Mouse (Mus musculus) kidney, embryonic 15.5 days (tissue): Measurements from ENCODE around the gene Hesx1. TPM values are rescaled to one million over a fixed set of nuclear protein-coding genes. Genes with fewer than 3 reads are reported as not detected.
A peak's percentile ranks its signal among the peaks of the same experiment; 100 is the strongest.
"Not testable (repeated sequence)": the region's sequence is repeated elsewhere in the genome, so short reads cannot be mapped to it uniquely, and the experiment has no call there.

Experiments used
- ATAC-seq: fragments of 200-750 bp; cut with Nextera tagmentation; replicated peaks from 2 replicates; pipeline ENCODE4 v1.8.0; 2017; ENCODE audit warnings: moderate TSS enrichment; ENCODE audit not compliant: low FRiP score
- H3K27ac ChIP-seq: fragments of 300-500 bp; sonication (generic); 2 replicates; pipeline ENCODE4 v1.5.1; 2015; ENCODE audit warnings: mild to moderate bottlenecking, inconsistent platforms
- H3K27me3 ChIP-seq: fragments of 300-500 bp; sonication (generic); 2 replicates; pipeline ENCODE4 v1.6.1; 2015; ENCODE audit warnings: inconsistent platforms
- H3K36me3 ChIP-seq: fragments of 300-500 bp; sonication (generic); 2 replicates; pipeline ENCODE4 v1.6.1; 2015; ENCODE audit warnings: inconsistent platforms
- H3K4me1 ChIP-seq: fragments of 300-500 bp; sonication (generic); 2 replicates; pipeline ENCODE4 v1.6.1; 2015; ENCODE audit warnings: inconsistent platforms
- H3K4me2 ChIP-seq: fragments of 300-500 bp; sonication (generic); 2 replicates; pipeline ENCODE4 v1.6.1; 2015; ENCODE audit warnings: moderate library complexity, mild to moderate bottlenecking, inconsistent platforms
- H3K4me3 ChIP-seq: fragments of 300-500 bp; sonication (generic); replicated peaks from 2 replicates; pipeline ENCODE4 v1.5.1; 2015; ENCODE audit warnings: mild to moderate bottlenecking, inconsistent platforms
- H3K9ac ChIP-seq: fragments of 300-500 bp; sonication (generic); 2 replicates; pipeline ENCODE4 v1.6.1; 2015; ENCODE audit warnings: mild to moderate bottlenecking, inconsistent platforms
- H3K9me3 ChIP-seq: fragments of 300-500 bp; sonication (generic); replicated peaks from 2 replicates; pipeline ENCODE4 v1.6.1; 2016; ENCODE audit warnings: inconsistent platforms
- WGBS: fragments of 180-500 bp; shearing (Covaris S2); methylation state at CpG from one replicate; pipeline ENCODE4 v1.1.7; 2015; ENCODE audit warnings: mixed read lengths; 5-methylcytosine and 5-hydroxymethylcytosine counted together
- polyA plus RNA-seq: library from polyadenylated mRNA; unstranded; fragments of >200 nt; fragmentation: Nextera tagmentation; extraction: Ambion mirVana; gene quantifications from 2 replicates; pipeline ENCODE4 v1.2.1, GENCODE M21; 2015

Gene Hesx1
- polyA plus RNA-seq, result 1.1 and 1.4 TPM in 2 replicates

DNA sequence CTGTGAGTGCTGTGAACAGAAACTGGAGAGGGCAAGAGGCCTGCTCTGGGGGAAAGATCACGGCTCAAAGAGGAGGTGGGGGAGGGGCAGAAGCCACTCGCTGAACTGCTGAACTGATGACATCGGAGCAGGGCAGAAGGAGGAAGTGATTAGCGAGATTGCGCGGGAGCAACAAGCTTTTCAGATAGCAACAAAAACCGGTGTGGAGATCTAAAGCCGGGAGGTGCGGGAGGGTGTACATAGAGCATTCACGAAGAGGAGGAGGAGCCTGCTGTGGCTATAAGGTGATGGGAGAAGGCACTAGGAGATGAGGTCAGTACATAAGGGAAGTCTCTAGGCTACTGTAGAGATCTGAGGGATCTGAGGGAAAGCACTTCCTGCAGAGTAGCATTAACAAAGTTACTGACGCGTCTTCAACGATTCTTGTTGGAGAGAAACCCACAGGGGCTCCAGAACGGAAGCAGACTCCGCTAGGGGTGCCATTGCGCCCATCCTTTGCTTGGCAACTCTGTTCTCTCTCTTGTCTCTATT lies at the start of gene Hesx1:
Gene Hesx1 (plus strand): TSS at position 206 of the 531 bp plus-strand sequence.
- ATAC-seq, result peak; percentile 77
- 9% methylated on average over 16 of the region's 16 CpGs for WGBS
- Histone ChIP-seq H3K9me3 (no peaks in the 10 kb centered on the region), H3K4me3 (peak within 1 kb of the TSS; percentile 37), H3K4me1 (peaks cover 26% of the 10 kb centered on the region), H3K27me3 (no peaks in the 10 kb centered on the region), H3K4me2 (peak within 1 kb of the TSS; percentile 66), H3K27ac (peak within 1 kb of the TSS; percentile 86), H3K36me3 (no peaks in the 10 kb centered on the region), H3K9ac (peak within 1 kb of the TSS; percentile 21; the same call in 1 of the 2 replicates)

DNA sequence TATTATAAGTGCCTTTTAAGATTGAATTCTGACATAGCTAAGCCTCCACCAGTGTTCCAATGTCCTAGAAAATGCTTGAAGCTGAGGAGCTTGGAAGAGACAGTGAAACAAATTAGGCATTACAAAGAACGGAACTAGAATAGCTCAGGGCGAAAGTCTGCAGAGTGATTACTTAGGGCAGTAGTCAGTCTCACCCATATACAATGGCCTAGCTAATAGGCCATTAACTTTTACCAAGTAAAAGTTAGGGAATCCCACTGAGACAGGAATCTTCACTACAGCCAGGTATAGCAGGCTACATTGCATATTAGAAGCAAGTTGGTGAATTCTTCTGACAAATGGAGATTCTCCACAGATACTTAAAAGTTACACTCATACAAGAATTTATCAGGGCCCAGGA lies 38.1 kb upstream of the Hesx1 start:
- H3K4me1 ChIP-seq, H3K27ac ChIP-seq, ATAC-seq, H3K9me3 ChIP-seq, H3K27me3 ChIP-seq, H3K9ac ChIP-seq, H3K4me2 ChIP-seq, H3K4me3 ChIP-seq: not testable (repeated sequence)
- WGBS, result 90% methylated on average over 2 of the region's 2 CpGs
- H3K36me3 ChIP-seq, result peaks cover 62% of the 10 kb centered on the region

DNA sequence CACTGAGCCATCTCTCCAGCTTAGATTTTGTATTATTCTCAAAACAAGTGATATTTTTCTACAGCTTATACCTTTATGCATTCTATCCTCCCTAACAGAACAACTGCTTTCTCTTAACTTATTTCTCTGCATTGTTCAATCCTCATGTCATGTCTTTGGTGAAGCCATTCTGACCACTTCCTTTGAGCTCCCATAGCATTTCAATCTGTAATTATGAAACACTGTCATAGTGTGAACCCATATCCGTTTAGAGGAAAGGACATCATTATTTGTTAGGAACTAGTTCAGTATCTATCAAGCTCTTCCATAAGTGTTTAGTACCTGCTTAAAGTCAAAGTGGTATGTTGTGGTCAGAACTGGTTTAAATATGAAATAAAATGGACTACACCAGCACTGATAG lies 33.7 kb upstream of the Hesx1 start:
- Histone ChIP-seq H3K36me3 (peaks cover 51% of the 10 kb centered on the region), H3K27ac (no peak overlapping the region), H3K4me2 (no peak overlapping the region), H3K4me1 (no peaks in the 10 kb centered on the region), H3K27me3 (no peaks in the 10 kb centered on the region), H3K9me3 (no peaks in the 10 kb centered on the region), H3K4me3 (no peak overlapping the region), H3K9ac (no peak overlapping the region)
- 94% methylated on average over 1 of the region's 1 CpGs for WGBS
- ATAC-seq, result no peak

DNA sequence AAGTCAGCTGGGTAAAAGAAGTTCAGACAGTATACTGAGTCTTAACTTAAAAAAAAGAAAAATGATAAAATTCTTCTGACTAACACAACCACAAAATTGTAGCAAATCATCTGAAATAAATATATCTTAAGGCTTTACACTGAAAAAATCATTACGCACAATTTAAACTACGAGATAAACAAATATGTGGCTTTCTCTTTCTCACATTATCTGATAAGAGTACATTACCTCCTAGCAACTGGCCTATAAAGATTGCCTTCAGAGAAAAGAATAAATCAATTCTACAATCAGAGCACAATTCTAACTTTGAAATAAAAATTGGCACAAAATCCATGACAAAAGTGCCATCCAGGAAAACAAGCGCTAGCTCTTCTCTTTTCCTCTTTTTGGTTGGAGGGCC lies 25.1 kb upstream of the Hesx1 start:
- H3K9ac ChIP-seq, result peak overlapping the region; percentile 92
- no peak for ATAC-seq

DNA sequence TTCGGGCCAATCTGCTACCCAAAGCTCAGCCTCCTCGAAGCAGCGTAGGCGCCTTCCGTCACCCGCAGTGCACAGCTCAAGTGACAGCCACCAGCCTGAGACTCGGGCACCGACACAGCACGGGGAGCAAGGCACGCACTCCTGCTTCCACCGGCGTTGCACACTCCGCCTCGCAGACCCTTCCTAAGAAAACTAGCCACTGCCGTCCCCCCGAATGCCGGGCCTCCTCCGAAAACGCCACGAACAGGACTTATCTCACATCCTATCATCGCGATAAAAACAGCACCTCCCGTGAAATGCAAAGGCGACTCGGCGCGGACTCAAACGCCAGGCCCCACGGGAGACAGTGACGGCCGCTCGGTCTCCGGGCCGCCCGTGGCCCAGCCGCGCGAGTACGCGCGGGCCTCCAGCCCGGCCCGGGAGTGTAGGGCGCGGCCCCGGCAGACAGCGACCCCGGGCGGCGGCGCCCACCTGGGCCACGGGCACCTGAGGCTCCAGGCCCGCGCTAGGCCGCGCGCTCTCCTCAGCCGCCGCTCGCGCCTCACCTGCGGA lies 24.3 kb upstream of the Hesx1 start:
- Histone ChIP-seq H3K27me3 (no peaks in the 10 kb centered on the region), H3K4me3 (peak overlapping the region; percentile 92), H3K27ac (peak overlapping the region; percentile 95), H3K4me2 (peak overlapping the region; percentile 62), H3K9ac (peak overlapping the region; percentile 92), H3K4me1 (peaks cover 13% of the 10 kb centered on the region; the same call in 1 of the 2 replicates), H3K9me3 (no peaks in the 10 kb centered on the region), H3K36me3 (no peaks in the 10 kb centered on the region)
- under 1% methylated on average over 60 of the region's 62 CpGs for WGBS
- ATAC-seq, result peak; percentile 59

More for the DNA sequence above, 25.1 kb upstream of the Hesx1 start:
- Histone ChIP-seq H3K4me2 (peak overlapping the region; percentile 62), H3K4me3 (peak overlapping the region; percentile 92), H3K4me1 (peaks cover 13% of the 10 kb centered on the region; the same call in 1 of the 2 replicates), H3K27ac (no peak overlapping the region), H3K9me3 (no peaks in the 10 kb centered on the region), H3K27me3 (no peaks in the 10 kb centered on the region), H3K36me3 (peaks cover 3% of the 10 kb centered on the region; the same call in 1 of the 2 replicates)
- WGBS, result 74% methylated on average over 3 of the region's 3 CpGs

DNA sequence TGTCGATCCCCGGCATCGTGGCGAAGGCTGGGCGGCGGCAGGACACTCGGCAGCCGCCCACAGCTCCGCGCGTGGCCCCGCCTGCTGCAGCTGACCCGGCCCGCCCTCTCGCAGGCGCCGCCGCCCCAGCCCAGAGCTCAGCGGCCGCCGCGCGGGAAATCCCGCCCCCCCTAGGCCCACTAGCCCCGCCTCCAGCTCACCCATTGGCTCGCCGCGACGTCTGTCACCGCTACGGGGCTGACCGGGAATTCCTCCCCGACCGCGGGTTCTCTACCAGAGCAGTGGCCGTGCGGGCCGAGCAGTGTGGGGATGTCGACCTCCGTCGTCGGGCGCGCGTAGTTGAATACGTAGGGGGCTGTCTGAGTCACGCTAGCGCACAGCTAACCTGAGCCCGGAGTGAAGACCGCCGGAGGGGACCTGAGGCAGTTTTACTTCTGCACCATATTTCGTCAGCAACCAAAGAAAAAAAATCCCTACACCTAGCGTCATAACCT lies 23.7 kb upstream of the Hesx1 start:
- H3K4me2 ChIP-seq, result peak overlapping the region; percentile 62
- ATAC-seq, result peak; percentile 97
- H3K4me3 ChIP-seq, result peak overlapping the region; percentile 92
- H3K27me3 ChIP-seq, result no peaks in the 10 kb centered on the region
- H3K9me3 ChIP-seq, result no peaks in the 10 kb centered on the region
- peak overlapping the region; percentile 92 for H3K9ac ChIP-seq
- H3K27ac ChIP-seq, result peak overlapping the region; percentile 95
- under 1% methylated on average over 52 of the region's 53 CpGs for WGBS
- H3K36me3 ChIP-seq, result no peaks in the 10 kb centered on the region
- H3K4me1 ChIP-seq, result peaks cover 13% of the 10 kb centered on the region; the same call in 1 of the 2 replicates

DNA sequence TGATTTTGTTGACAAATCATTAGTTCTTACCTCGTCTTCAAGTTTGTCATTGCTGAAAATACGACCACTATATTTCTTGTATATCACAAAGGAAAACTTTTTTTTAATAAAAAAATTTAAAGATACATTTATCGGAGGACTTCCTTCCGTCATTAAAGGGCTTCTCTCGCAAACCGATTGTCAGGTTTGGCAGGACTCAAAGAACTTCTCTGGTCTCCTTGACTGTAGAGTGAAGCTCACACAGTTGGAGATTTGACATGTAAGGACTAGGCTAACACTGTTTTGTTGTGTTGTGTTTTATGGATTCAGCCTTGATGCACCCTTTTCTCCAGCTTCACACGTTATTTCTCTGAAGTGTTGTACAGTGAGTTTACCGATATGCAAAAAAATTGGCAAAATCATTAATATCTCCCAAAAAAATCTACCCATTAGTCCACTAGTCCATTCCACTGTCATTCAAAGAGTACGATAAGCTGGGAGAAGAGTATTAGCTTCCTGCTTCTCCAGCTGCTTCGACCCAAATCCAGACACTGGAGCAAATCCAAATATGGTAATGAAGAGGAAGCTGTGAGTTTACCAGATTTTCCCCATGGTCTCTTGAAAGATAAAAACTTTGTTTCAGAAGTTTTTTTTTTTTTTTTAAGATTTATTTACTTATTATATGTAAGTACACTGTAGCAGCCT lies 23.0 kb upstream of the Hesx1 start, which contains the start of gene Appl1:
Gene Appl1 (minus strand): TSS at position 127 of the 684 bp plus-strand sequence.
- peak within 1 kb of the TSS; percentile 92 for H3K4me3 ChIP-seq
- peak within 1 kb of the TSS; percentile 92 for H3K9ac ChIP-seq
- H3K27me3 ChIP-seq, result no peaks in the 10 kb centered on the region
- no peaks in the 10 kb centered on the region for H3K9me3 ChIP-seq
- ATAC-seq, result no peak
- H3K36me3 ChIP-seq, result no peaks in the 10 kb centered on the region
- 43% methylated on average over 10 of the region's 10 CpGs for WGBS
- peak within 1 kb of the TSS; percentile 95 for H3K27ac ChIP-seq
- H3K4me1 ChIP-seq, result peaks cover 13% of the 10 kb centered on the region; the same call in 1 of the 2 replicates
- H3K4me2 ChIP-seq, result peak within 1 kb of the TSS; percentile 62

DNA sequence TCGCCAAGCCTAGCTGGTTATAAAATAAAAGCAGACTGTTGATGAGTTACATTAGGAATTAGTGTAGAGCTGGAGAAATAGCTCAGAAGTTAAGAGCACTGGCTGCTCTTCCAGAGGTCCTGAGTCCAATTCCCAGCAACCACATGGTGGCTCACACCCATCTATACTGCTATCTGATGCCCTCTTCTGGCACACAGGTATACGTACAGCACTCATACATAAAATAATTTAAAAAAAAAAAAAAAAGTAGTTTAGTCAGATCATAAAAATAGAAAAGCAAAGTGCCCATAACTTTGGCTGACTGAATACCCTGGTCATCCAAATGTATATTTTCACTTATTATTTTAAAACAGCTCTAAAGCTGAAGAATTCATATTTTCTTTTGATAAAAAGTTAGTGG lies 21.1 kb upstream of the Hesx1 start:
- peaks cover 24% of the 10 kb centered on the region; the same call in 1 of the 2 replicates for H3K4me1 ChIP-seq
- H3K9me3 ChIP-seq, result no peaks in the 10 kb centered on the region
- H3K4me2 ChIP-seq, result no peak overlapping the region
- no peak overlapping the region for H3K4me3 ChIP-seq
- H3K36me3 ChIP-seq, result no peaks in the 10 kb centered on the region
- WGBS, result 71% methylated on average over 2 of the region's 2 CpGs
- no peaks in the 10 kb centered on the region for H3K27me3 ChIP-seq
- ATAC-seq, result no peak
- H3K9ac ChIP-seq, result no peak overlapping the region
- H3K27ac ChIP-seq, result no peak overlapping the region

DNA sequence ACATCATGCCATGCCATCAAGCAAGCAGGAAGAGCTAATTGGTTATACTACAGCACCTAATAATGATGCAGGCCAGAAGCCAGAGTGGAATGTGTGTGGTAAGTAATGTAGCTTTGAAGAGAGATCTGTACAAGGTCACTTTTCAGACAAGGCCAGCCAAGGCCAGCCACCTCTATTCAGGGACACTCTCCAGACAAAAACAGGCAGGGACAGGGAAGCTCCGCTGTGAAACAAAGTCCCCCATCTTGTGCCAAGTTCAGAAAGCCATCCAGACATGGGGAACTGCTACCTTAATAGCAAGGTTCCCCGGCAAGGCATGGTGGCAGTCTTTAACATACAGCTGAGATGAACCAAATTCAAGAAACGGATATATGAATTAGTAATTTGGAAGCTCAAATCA lies 18.7 kb upstream of the Hesx1 start:
- no peak overlapping the region for H3K27ac ChIP-seq
- H3K4me2 ChIP-seq, result no peak overlapping the region
- no peak overlapping the region for H3K9ac ChIP-seq
- no peaks in the 10 kb centered on the region for H3K27me3 ChIP-seq
- H3K9me3 ChIP-seq, result no peaks in the 10 kb centered on the region
- no peak for ATAC-seq
- no peak overlapping the region for H3K4me3 ChIP-seq
- no peaks in the 10 kb centered on the region for H3K36me3 ChIP-seq
- 91% methylated on average over 3 of the region's 3 CpGs for WGBS
- H3K4me1 ChIP-seq, result 0 out of 2 replicates have a peak, but pooled peaks cover 14% of the 10 kb centered on the region

DNA sequence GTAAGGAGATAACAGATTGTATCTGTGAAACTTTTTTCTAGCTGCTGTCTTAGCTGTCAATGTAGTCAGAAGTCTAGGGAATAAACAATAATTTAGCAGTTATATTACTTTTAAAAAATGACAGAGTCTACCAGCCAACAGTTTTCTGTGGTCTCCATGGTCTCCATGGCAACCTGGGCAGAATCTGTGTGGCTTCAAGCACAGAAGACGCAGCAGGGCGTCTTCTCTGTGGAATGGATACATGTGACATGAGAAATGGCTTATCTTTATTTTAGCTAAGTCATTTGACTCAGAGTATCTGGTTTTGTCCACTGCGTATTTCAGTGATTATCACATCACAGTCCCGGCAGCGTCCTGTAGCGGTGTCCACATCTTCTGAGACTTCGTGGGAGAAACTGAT lies 18.0 kb upstream of the Hesx1 start:
- 83% methylated on average over 7 of the region's 7 CpGs for WGBS
- ATAC-seq, result no peak
- H3K36me3 ChIP-seq, result no peaks in the 10 kb centered on the region
- no peak overlapping the region for H3K9ac ChIP-seq
- H3K9me3 ChIP-seq, result 0 out of 2 replicates have a peak, but pooled peaks cover 4% of the 10 kb centered on the region
- no peak overlapping the region for H3K4me2 ChIP-seq
- no peaks in the 10 kb centered on the region for H3K27me3 ChIP-seq
- H3K4me1 ChIP-seq, result 0 out of 2 replicates have a peak, but pooled peaks cover 13% of the 10 kb centered on the region
- no peak overlapping the region for H3K4me3 ChIP-seq
- no peak overlapping the region for H3K27ac ChIP-seq

DNA sequence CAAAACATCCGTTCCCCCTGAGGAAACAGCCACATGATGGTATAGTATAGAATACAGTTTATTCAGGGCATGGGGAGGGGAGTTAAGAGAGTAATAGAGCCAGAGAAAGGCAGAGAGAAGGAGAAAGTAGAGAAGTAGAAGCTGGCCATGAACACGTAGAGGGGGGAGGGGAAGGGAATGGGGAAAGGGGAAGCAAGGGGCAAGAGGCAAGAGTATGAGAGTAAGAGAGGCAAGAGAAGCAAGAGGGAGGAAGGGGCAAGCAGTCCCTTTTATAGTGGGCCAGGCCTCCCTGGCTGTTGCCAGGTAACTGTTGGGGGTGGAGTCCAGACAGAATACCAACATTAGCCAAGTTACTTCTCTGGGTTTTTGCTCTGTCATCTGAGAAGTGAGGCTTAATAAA lies 16.7 kb upstream of the Hesx1 start:
- ATAC-seq, result no peak
- Histone ChIP-seq H3K4me3 (no peak overlapping the region), H3K9me3 (0 out of 2 replicates have a peak, but pooled peaks cover 4% of the 10 kb centered on the region), H3K27me3 (no peaks in the 10 kb centered on the region), H3K27ac (no peak overlapping the region), H3K4me2 (no peak overlapping the region), H3K4me1 (0 out of 2 replicates have a peak, but pooled peaks cover 11% of the 10 kb centered on the region), H3K36me3 (no peaks in the 10 kb centered on the region), H3K9ac (no peak overlapping the region)
- 35% methylated on average over 2 of the region's 2 CpGs for WGBS

DNA sequence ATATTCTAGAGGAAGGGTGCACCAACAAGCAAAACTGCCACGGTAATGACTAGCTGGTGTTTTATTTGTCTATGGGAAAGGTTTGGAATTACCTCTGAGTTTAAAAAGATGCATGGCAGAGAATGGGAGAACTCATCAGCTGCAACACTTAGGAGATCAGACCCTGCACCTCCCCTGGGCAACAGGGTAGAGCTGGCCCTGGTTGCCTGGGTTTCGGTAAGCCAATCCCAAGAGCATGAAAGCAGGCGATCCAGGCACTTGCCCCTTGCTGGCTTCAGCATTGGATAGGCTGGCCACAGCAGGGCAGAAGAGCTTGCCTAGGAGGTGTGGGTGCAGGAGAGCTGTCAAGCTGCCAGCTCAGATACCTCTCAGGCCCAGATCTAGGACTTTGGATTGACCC lies 14.4 kb upstream of the Hesx1 start:
- H3K4me2 ChIP-seq, result no peak overlapping the region
- 78% methylated on average over 3 of the region's 3 CpGs for WGBS
- ATAC-seq, result 0 out of 2 replicates have a peak, but pooled peaks have one; percentile 46
- 0 out of 2 replicates have a peak, but pooled peaks cover 11% of the 10 kb centered on the region for H3K4me1 ChIP-seq
- H3K27me3 ChIP-seq, result no peaks in the 10 kb centered on the region
- no peak overlapping the region for H3K27ac ChIP-seq
- H3K9ac ChIP-seq, result no peak overlapping the region
- no peak overlapping the region for H3K4me3 ChIP-seq
- 0 out of 2 replicates have a peak, but pooled peaks cover 4% of the 10 kb centered on the region for H3K9me3 ChIP-seq
- no peaks in the 10 kb centered on the region for H3K36me3 ChIP-seq
